Mouse (Mus musculus) kidney, adult 2 months (tissue): Measurements from ENCODE around the gene Tsks.

Experiments used
- CTCF ChIP-seq: fragments of 200-500 bp; conservative IDR thresholded peaks from 2 replicates; pipeline ENCODE4 v1.5.1; 2011; ENCODE audit warnings: low read depth, mild to moderate bottlenecking, control low read depth, low read length, moderate library complexity, mixed read lengths; ENCODE audit not compliant: insufficient read depth, insufficient read length
- POLR2A ChIP-seq: fragments of 200-500 bp; IDR thresholded peaks from one replicate; pipeline ENCODE4 v1.6.1; 2011; ENCODE audit warnings: low read depth, low read length, control low read depth

GRCm38 (mm10) chr7:44957183-44957835 lies 14.3 kb downstream of the Tsks start:
- no peak for TF ChIP-seq POLR2A
- no peak for TF ChIP-seq CTCF
